In the genomic region with DNA sequence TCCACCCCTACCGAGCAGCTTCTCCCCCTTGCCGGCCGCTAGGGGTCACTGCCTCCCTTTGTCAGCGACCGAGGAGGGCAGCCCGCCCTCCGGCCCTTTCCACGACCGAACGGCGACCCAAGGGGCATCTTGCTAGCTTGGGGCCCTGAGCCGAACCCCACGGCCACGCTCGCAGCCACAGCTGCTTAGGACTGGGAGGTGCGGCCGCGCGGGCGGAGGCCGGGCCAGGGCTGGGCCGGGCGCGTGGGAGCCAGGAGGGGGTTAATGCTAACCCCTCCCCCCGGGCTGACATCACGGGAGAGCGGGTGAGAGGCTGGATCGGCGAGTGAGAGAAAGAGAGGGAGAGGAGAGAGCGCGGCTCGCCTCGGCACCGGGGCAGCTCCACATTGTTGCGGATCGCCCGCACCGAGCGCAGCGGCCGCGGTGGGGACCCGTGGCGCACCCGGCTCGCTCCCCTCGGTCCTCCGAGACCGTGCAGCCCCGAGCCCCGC, we compare ENCODE assay signal across 8 mouse cellular contexts. TPM values are rescaled to one million over a fixed set of nuclear protein-coding genes. Genes with fewer than 3 reads are reported as not detected.
DNase-seq lines count a peak whose midpoint lies in the region; ATAC-seq and TF ChIP-seq lines count a peak whose summit lies in the region.

Gene Nectin1 (plus strand): TSS at position 338 of the 491 bp plus-strand sequence.

- TF ChIP-seq POLR2A in MEL (IDR thresholded peaks at IDR 0.05; ENCODE audit: control insufficient read depth in 1 of 2, insufficient read depth in 1 of 2, low read depth in 1 of 2, low read length in 2 of 2, poor library complexity in 1 of 2): peak; percentile 67 to 72; a peak in 3 of 4 replicates
- peak; percentile 81 for TF ChIP-seq POLR2A in cerebellum, adult 2 months (IDR thresholded peaks at IDR 0.05; ENCODE audit: borderline replicate concordance, insufficient read depth, low read length)

- TF ChIP-seq CTCF in MEL (IDR thresholded peaks at IDR 0.05 in 2 of 3, conservative IDR thresholded peaks at IDR 0.05 in 1 of 3; ENCODE audit: control insufficient read depth in 1 of 3, insufficient read depth in 1 of 3, low read depth in 2 of 3, low read length in 3 of 3, poor library complexity in 1 of 3, severe bottlenecking in 1 of 3): peak in 2 of 3 experiments; percentile 56 to 75; a peak in 5 of 6 replicates
- TF ChIP-seq CTCF in cerebellum, adult 2 months (IDR thresholded peaks at IDR 0.05; ENCODE audit: borderline replicate concordance, insufficient read depth, low read depth, low read length): peak; percentile 70

- DNase-seq in MEL (ENCODE audit: low read depth, low spot score): peak; percentile 75
- DNase-seq in cerebellum, adult 2 months: peak; percentile 90 to 95
- DNase-seq in frontal cortex, adult 2 months (ENCODE audit: extremely low spot score in 1 of 2, low spot score in 1 of 2): peak; percentile 51 to 87
- DNase-seq in hindbrain, embryonic 11.5 days (ENCODE audit: low spot score): peak; percentile 90
- DNase-seq in layer of hippocampus, adult 9-11 months: peak; percentile 89
- peak; percentile 84 for DNase-seq in ovary, postnatal 10 days (ENCODE audit: low spot score)
- peak; percentile 78 for DNase-seq in thymus, postnatal 0 days (ENCODE audit: low spot score)

- no peak for TF ChIP-seq EP300 in MEL (IDR thresholded peaks at IDR 0.05; ENCODE audit: low read depth in 1 of 2, low read length in 2 of 2)

- H3K4me1 ChIP-seq in MEL (ENCODE audit: control insufficient read depth in 1 of 2, insufficient read depth in 2 of 2, low read length in 2 of 2): peaks cover 5 to 12% of the 10 kb centered on the region in 2 experiments; a peak in 2 of 4 replicates
- H3K4me1 ChIP-seq in cerebellum, adult 2 months (ENCODE audit: control insufficient read depth, insufficient read depth, low read length): 0 out of 2 replicates have a peak, but pooled peaks cover 13% of the 10 kb centered on the region
- peaks cover 16% of the 10 kb centered on the region for H3K4me1 ChIP-seq in hindbrain, embryonic 11.5 days (replicated peaks; ENCODE audit: control insufficient read depth, insufficient read depth, low read length)
- H3K4me1 ChIP-seq in lung, embryonic 16.5 days (replicated peaks; ENCODE audit: control insufficient read depth, insufficient read depth, low read length): peaks cover 27% of the 10 kb centered on the region

- no peaks in the 10 kb centered on the region for H3K9me3 ChIP-seq in MEL (replicated peaks; ENCODE audit: insufficient read depth, low read length)
- no peaks in the 10 kb centered on the region for H3K9me3 ChIP-seq in hindbrain, embryonic 11.5 days (ENCODE audit: control insufficient read depth, low read length)
- H3K9me3 ChIP-seq in lung, embryonic 16.5 days (ENCODE audit: control insufficient read depth, low read length): no peaks in the 10 kb centered on the region

- TF ChIP-seq RAD21 in MEL (IDR thresholded peaks at IDR 0.05; ENCODE audit: low read depth, low read length): peak; percentile 31

- peak within 1 kb of the TSS; percentile 62 for H3K27ac ChIP-seq in MEL (ENCODE audit: control insufficient read depth, low read depth, low read length)
- peak within 1 kb of the TSS; percentile 83 for H3K27ac ChIP-seq in cerebellum, adult 2 months (ENCODE audit: insufficient read depth, low read length)
- H3K27ac ChIP-seq in hindbrain, embryonic 11.5 days (ENCODE audit: low read depth, low read length): peak within 1 kb of the TSS; percentile 95
- H3K27ac ChIP-seq in lung, embryonic 16.5 days (ENCODE audit: low read length): peak within 1 kb of the TSS; percentile 96

- H3K4me3 ChIP-seq in MEL (ENCODE audit: control insufficient read depth in 1 of 2, insufficient read depth in 1 of 2, low read depth in 2 of 2, low read length in 2 of 2): peak within 1 kb of the TSS; percentile 68 to 79
- peak within 1 kb of the TSS; percentile 72 for H3K4me3 ChIP-seq in cerebellum, adult 2 months (replicated peaks; ENCODE audit: insufficient read depth, low read depth, low read length)
- peak within 1 kb of the TSS; percentile 96 for H3K4me3 ChIP-seq in hindbrain, embryonic 11.5 days (ENCODE audit: low read depth, low read length)
- peak within 1 kb of the TSS; percentile 93 for H3K4me3 ChIP-seq in lung, embryonic 16.5 days (ENCODE audit: low read length)

- H3K27me3 ChIP-seq in MEL (ENCODE audit: control insufficient read depth in 1 of 2, insufficient read depth in 2 of 2, low read length in 2 of 2): no peaks in the 10 kb centered on the region
- no peaks in the 10 kb centered on the region for H3K27me3 ChIP-seq in cerebellum, adult 2 months (ENCODE audit: control insufficient read depth, insufficient read depth, low read length)
- H3K27me3 ChIP-seq in hindbrain, embryonic 11.5 days (ENCODE audit: control insufficient read depth, insufficient read depth, low read length): 0 out of 2 replicates have a peak, but pooled peaks cover 2% of the 10 kb centered on the region
- no peaks in the 10 kb centered on the region for H3K27me3 ChIP-seq in lung, embryonic 16.5 days (ENCODE audit: control insufficient read depth, insufficient read depth, low read depth, low read length)

- peak within 1 kb of the TSS; percentile 74 for H3K4me2 ChIP-seq in hindbrain, embryonic 11.5 days (replicated peaks; ENCODE audit: low read depth, low read length)
- peak within 1 kb of the TSS; percentile 95 for H3K4me2 ChIP-seq in lung, embryonic 16.5 days (ENCODE audit: low read depth, low read length)

- peak within 1 kb of the TSS; percentile 88 for H3K9ac ChIP-seq in MEL (ENCODE audit: control insufficient read depth, low read depth, low read length, poor library complexity, severe bottlenecking)
- H3K9ac ChIP-seq in hindbrain, embryonic 11.5 days (ENCODE audit: low read depth, low read length): peak within 1 kb of the TSS; percentile 97
- H3K9ac ChIP-seq in lung, embryonic 16.5 days (ENCODE audit: low read length): peak within 1 kb of the TSS; percentile 91

- under 1% methylated on average over 47 of the region's 51 CpGs for WGBS in cerebellum, adult 2 months
- WGBS in hindbrain, embryonic 11.5 days: 0% methylated on average over 28 of the region's 51 CpGs
- WGBS in lung, embryonic 16.5 days: 0% methylated on average over 49 of the region's 51 CpGs

- H3K36me3 ChIP-seq in MEL (ENCODE audit: control insufficient read depth in 1 of 2, insufficient read depth in 2 of 2, low read length in 2 of 2): 0 out of 4 replicates have a peak, but pooled peaks cover 0 to 3% of the 10 kb centered on the region in 2 experiments
- no peaks in the 10 kb centered on the region for H3K36me3 ChIP-seq in hindbrain, embryonic 11.5 days (ENCODE audit: control insufficient read depth, insufficient read depth, low read length)
- H3K36me3 ChIP-seq in lung, embryonic 16.5 days (ENCODE audit: control insufficient read depth, insufficient read depth, low read length): no peaks in the 10 kb centered on the region

- H3K79me2 ChIP-seq in MEL (ENCODE audit: control insufficient read depth, insufficient read depth, low read length, poor library complexity): peaks cover 20% of the 10 kb centered on the region

- ATAC-seq in hindbrain, embryonic 11.5 days (ENCODE audit: low FRiP score): peak; percentile 88
- peak; percentile 90 for ATAC-seq in lung, embryonic 16.5 days (ENCODE audit: low read depth)

TF ChIP-seq in MEL, 35 proteins besides CTCF, POLR2A, EP300 and RAD21:
- TF ChIP-seq ETS1 (IDR thresholded peaks at IDR 0.05; ENCODE audit: low read depth, low read length): no peak
- no peak for TF ChIP-seq ZC3H11A (IDR thresholded peaks at IDR 0.05; ENCODE audit: low read depth, low read length)
- TF ChIP-seq ZNF384 (IDR thresholded peaks at IDR 0.05; ENCODE audit: low read depth, low read length): no peak
- no peak for TF ChIP-seq MAZ (IDR thresholded peaks at IDR 0.05; ENCODE audit: low read depth, low read length)
- 0 out of 2 replicates have a peak, but pooled peaks have one; percentile 15 for TF ChIP-seq SIN3A (IDR thresholded peaks at IDR 0.05; ENCODE audit: low read length)
- peak; percentile 18; the same call in 1 of the 2 replicates for TF ChIP-seq MXI1 (IDR thresholded peaks at IDR 0.05; ENCODE audit: low read depth, low read length)
- peak; percentile 59 for TF ChIP-seq NELFE (IDR thresholded peaks at IDR 0.05; ENCODE audit: low read depth, low read length)

RNA-seq across cellular contexts. Expression of gene Nectin1, which starts in this region (rescaled TPM):
- total RNA-seq in MEL (2012; rRNA removed): 3.8 and 3.9 TPM in 2 replicates
- polyA plus RNA-seq in MEL (2012; ENCODE audit: insufficient read depth in 1 of 2, insufficient read length in 2 of 2, low read depth in 1 of 2, low replicate concordance in 2 of 2, missing spikeins in 1 of 2): 1 to 10 TPM in 1 of 2 experiments, not detected in 1; 6.2 TPM
- polyA plus RNA-seq in cerebellum, adult 2 months (2012; rRNA removed): 27.3 and 28.9 TPM in 2 replicates
- 22.4 and 25.7 TPM in 2 replicates for polyA plus RNA-seq in frontal cortex, adult 2 months (2012; rRNA removed)
- 8.5 and 10.9 TPM in 2 replicates for polyA plus RNA-seq in hindbrain, embryonic 11.5 days (2014; fragmentation: Nextera tagmentation; extraction: Ambion mirVana)
- 3.9 and 4.6 TPM in 2 replicates for polyA plus RNA-seq in lung, embryonic 16.5 days (2015; fragmentation: Nextera tagmentation; extraction: Ambion mirVana)
- polyA plus RNA-seq in thymus, postnatal 0 days (2015; fragmentation: Nextera tagmentation; extraction: Ambion mirVana): 7.7 and 9.9 TPM in 2 replicates

Comparison
In these comparisons a context has a peak if more than half of its experiments do, and no peak if none do; other contexts are left out.
1. Peak in every context shown above with its lines: DNase-seq, ATAC-seq, H3K4me3 ChIP-seq and H3K27ac ChIP-seq.